Mouse (Mus musculus) forebrain, embryonic 10.5 days (tissue): ENCODE results near the gene Pfdn2. TPM values are rescaled to one million over a fixed set of nuclear protein-coding genes. Genes with fewer than 3 reads are reported as not detected.
A peak's percentile ranks its signal among the peaks of the same experiment; 100 is the strongest.

ENCODE experiments used
- DNase-seq: peaks from one replicate; pipeline ENCODE4 v3.0.0-alpha.2; 2017; ENCODE audit warnings: low spot score; ENCODE audit errors: extremely low spot score
- H3K27ac ChIP-seq: fragments of 300-500 bp; sonication (generic); 2 replicates; pipeline ENCODE4 v1.5.1; 2016; ENCODE audit warnings: mild to moderate bottlenecking
- H3K27me3 ChIP-seq: fragments of 300-500 bp; sonication (generic); 2 replicates; pipeline ENCODE4 v1.6.1; 2016; ENCODE audit warnings: mild to moderate bottlenecking; ENCODE audit not compliant: poor library complexity, severe bottlenecking
- H3K36me3 ChIP-seq: fragments of 300-500 bp; sonication (generic); replicated peaks from 2 replicates; pipeline ENCODE4 v1.6.1; 2016; ENCODE audit warnings: mild to moderate bottlenecking, moderate library complexity
- H3K4me1 ChIP-seq: fragments of 300-500 bp; sonication (generic); 2 replicates; pipeline ENCODE4 v1.6.1; 2016
- H3K4me3 ChIP-seq: fragments of 300-500 bp; sonication (generic); 2 replicates; pipeline ENCODE4 v1.5.1; 2016; ENCODE audit warnings: mild to moderate bottlenecking, moderate library complexity
- H3K9me3 ChIP-seq: fragments of 300-500 bp; sonication (generic); 2 replicates; pipeline ENCODE4 v1.6.1; 2016; ENCODE audit warnings: mild to moderate bottlenecking, moderate library complexity
- WGBS: fragments of 180-500 bp; shearing (Covaris S2); methylation state at CpG from one replicate; pipeline ENCODE4 v1.1.7; 2016; 5-methylcytosine and 5-hydroxymethylcytosine counted together
- polyA plus RNA-seq: library from polyadenylated mRNA; unstranded; fragments of >200 nt; fragmentation: Nextera tagmentation; extraction: Ambion mirVana; gene quantifications from 2 replicates; pipeline ENCODE4 v1.2.1, GENCODE M21; 2016

Pfdn2 gene
- polyA plus RNA-seq, 1 experiment from 2014 or later: 159 TPM

DNA sequence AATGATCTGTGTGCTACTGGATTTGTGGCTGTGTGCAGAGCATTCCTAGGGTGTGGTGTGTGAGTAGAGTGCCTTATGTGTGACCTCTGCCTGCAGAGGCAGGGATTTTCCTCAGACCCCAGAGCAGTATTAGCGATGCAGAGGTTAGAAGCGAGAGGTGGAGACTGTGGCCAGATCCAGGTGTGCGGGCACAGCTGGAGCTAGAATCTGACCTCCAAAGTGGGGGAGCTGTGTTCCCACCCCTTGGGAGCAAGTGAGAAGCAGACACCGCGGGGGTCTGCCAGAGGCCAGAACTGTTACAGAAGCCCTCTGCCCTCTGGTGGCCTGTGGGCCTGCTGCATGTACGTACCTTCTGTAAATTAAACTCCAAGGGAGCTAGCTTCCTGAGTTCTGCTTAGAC is 41.6 kb downstream of the Pfdn2 start:
- Histone ChIP-seq H3K4me1 (peaks cover 14% of the 10 kb centered on the region), H3K27ac (no peak overlapping the region), H3K4me3 (no peak overlapping the region), H3K9me3 (no peaks in the 10 kb centered on the region), H3K36me3 (no peaks in the 10 kb centered on the region), H3K27me3 (peaks cover 7% of the 10 kb centered on the region; the same call in 1 of the 2 replicates)
- DNase-seq: peak; percentile 34
- 14% methylated on average over 6 of the region's 6 CpGs for WGBS

DNA sequence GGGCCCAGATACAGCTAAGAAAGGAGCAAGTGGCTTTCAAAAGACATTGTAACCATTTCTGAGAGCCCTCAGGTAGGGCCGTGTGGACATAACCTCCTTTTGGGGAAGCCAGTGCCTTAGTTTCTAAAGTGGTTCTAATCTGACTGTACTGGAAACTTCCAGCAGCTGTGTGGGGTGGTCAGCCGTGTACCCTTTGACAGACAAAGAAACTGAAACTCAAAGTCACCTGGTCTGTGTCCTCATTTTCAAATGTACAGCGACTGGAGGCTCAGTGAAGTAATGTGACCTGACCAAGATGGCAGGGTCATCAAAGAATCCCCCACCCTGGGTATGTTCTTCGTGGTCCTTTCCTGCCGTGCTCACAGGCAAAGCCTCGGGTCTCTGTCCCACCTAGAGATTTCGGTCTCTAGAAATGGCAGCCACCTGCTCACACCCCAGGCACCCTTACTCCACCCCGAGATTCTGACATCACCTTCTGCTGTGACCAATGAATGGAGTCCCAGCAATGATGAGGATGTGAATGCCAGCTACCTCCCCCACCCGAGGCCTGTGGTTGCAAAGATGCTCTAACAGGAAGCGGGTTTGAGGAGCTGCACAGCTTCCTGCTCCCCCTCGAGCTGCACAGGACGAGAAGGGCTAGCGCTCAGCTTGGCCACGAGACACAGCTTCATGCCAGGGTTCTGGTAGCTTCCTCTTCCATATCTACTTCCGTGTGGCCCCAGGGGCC is 43.1 kb downstream of the Pfdn2 start, which contains the start of gene Arhgap30:
TSS of gene Arhgap30 (plus strand) at position 579 of the 727 bp plus-strand sequence.
- Histone ChIP-seq H3K4me3 (no peak within 1 kb of the TSS), H3K27me3 (0 out of 2 replicates have a peak, but pooled peaks cover 5% of the 10 kb centered on the region), H3K9me3 (no peaks in the 10 kb centered on the region), H3K4me1 (peaks cover 14% of the 10 kb centered on the region), H3K27ac (no peak within 1 kb of the TSS), H3K36me3 (no peaks in the 10 kb centered on the region)
- 83% methylated on average over 15 of the region's 15 CpGs for WGBS
- no peak for DNase-seq

DNA sequence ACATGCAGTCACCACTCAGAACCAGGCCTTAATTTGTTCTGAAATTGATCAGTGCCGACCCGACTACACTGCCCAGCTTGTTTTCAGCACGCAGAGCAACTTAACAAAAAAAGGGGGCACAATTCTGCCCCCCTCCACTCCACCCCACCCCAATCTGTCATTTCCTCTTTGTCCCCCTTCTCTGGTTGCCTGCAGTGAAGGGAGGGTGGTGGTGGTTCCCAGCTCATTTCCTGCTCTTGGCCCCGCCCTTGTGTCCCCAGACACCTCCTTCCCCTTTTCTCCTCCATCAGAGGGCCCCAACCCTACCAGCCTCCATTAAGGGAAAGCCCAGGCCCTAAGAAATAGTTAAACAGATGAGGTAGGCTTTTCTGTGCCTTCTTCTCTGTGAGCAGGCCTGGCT is 44.6 kb downstream of the Pfdn2 start:
- H3K4me1 ChIP-seq: peaks cover 7% of the 10 kb centered on the region
- DNase-seq: no peak
- no peaks in the 10 kb centered on the region for H3K9me3 ChIP-seq
- no peaks in the 10 kb centered on the region for H3K36me3 ChIP-seq
- no peak overlapping the region for H3K4me3 ChIP-seq
- H3K27ac ChIP-seq: no peak overlapping the region
- H3K27me3 ChIP-seq: 0 out of 2 replicates have a peak, but pooled peaks cover 3% of the 10 kb centered on the region
- 79% methylated on average over 4 of the region's 4 CpGs for WGBS

DNA sequence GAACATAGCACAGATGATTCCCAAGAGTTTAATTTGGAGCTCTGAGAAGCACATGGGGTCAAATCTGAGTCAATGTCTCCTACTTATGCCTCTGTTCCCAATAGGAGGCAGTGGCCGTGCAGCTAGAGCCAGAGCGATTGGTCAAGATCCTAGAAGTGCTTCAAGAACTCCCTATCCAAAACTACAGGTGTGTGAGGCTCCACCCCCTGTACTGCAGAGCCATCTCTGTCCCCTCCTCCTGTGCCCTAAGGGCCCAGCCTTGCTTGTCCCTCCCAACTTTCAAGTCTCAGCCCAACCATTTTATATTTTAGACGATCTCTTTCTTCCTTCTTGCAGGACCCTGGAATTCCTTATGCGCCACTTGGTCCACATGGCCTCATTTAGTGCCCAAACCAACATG is 56.4 kb downstream of the Pfdn2 start:
- H3K36me3 ChIP-seq: no peaks in the 10 kb centered on the region
- DNase-seq: no peak
- no peaks in the 10 kb centered on the region for H3K9me3 ChIP-seq
- H3K27ac ChIP-seq: no peak overlapping the region
- no peaks in the 10 kb centered on the region for H3K4me1 ChIP-seq
- WGBS: 80% methylated on average over 4 of the region's 4 CpGs
- no peak overlapping the region for H3K4me3 ChIP-seq
- no peaks in the 10 kb centered on the region for H3K27me3 ChIP-seq

DNA sequence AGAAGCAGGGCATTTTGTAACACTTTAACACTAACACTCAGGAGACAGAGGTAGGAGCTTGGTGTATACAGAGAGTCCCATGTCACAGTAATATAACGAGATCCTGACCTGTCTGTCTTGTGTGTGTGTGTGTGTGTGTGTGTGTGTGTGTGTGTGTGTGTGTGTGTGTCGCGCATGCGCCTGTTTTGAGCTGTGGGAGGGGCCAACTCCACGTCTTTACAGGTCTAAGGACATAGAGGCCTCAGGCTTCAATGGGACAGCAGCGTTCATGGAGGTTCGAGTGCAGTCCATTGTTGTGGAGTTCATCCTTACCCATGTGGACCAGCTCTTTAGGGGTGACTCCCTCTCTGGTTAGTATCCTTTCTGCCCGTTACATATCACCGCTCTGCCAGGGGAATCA is 57.5 kb downstream of the Pfdn2 start:
- no peaks in the 10 kb centered on the region for H3K9me3 ChIP-seq
- 84% methylated on average over 9 of the region's 9 CpGs for WGBS
- no peak overlapping the region for H3K4me3 ChIP-seq
- no peaks in the 10 kb centered on the region for H3K4me1 ChIP-seq
- no peak for DNase-seq
- peaks cover 9% of the 10 kb centered on the region for H3K27me3 ChIP-seq
- no peak overlapping the region for H3K27ac ChIP-seq
- no peaks in the 10 kb centered on the region for H3K36me3 ChIP-seq

DNA sequence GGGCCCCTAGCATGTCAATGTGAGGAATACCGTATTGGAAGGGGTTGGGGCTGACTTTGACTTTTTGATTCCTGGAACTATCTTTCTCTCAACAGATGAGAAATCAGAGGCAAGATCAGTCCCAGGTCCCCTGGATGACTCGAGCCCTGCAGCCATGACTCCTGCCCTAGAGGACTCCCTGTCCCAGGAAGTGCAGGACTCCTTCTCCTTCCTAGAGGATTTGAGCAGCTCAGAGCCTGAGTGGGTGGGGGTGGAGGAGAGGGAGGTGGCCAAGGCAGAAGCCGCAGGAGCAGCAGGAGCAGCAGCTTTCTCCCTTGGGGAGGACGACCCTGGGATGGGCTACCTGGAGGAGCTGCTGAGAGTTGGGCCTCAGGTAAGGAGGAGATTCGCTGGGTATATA is 61.8 kb downstream of the Pfdn2 start:
- DNase-seq: no peak
- Histone ChIP-seq H3K27me3 (peaks cover 29% of the 10 kb centered on the region), H3K4me3 (no peak overlapping the region), H3K36me3 (no peaks in the 10 kb centered on the region), H3K27ac (no peak overlapping the region), H3K9me3 (no peaks in the 10 kb centered on the region), H3K4me1 (peaks cover 4% of the 10 kb centered on the region)
- WGBS: 80% methylated on average over 5 of the region's 5 CpGs

Other genes with a start within 250 kb of the Pfdn2 start
- gene Cfap126, start 231.8 kb upstream of the Pfdn2 start, polyA plus RNA-seq: 2.2 and 2.8 TPM in 2 replicates
- gene Sdhc, start 195.1 kb upstream of the Pfdn2 start, polyA plus RNA-seq: 266 and 273 TPM in 2 replicates
- gene Mpz, start 195.0 kb upstream of the Pfdn2 start, polyA plus RNA-seq: 0.16 and 0.22 TPM in 2 replicates
- 5.4 and 7.3 TPM in 2 replicates for gene Pcp4l1, start 149.4 kb upstream of the Pfdn2 start, polyA plus RNA-seq
- gene Nr1i3, start 131.7 kb upstream of the Pfdn2 start, polyA plus RNA-seq: 0.12 and 0.24 TPM in 2 replicates
- gene Tomm40l, start 123.2 kb upstream of the Pfdn2 start, polyA plus RNA-seq: 31.0 and 37.2 TPM in 2 replicates
- 2.9 and 4.2 TPM in 2 replicates for gene Apoa2, start 120.6 kb upstream of the Pfdn2 start, polyA plus RNA-seq
- 12.0 and 12.1 TPM in 2 replicates for gene Fcer1g, start 111.3 kb upstream of the Pfdn2 start, polyA plus RNA-seq
- gene Adamts4, start 95.2 kb upstream of the Pfdn2 start, polyA plus RNA-seq: 9.3 and 10.8 TPM in 2 replicates
- 270 and 274 TPM in 2 replicates for gene Ndufs2, start 94.3 kb upstream of the Pfdn2 start, polyA plus RNA-seq
- 60.5 and 65.2 TPM in 2 replicates for gene B4galt3, start 75.3 kb upstream of the Pfdn2 start, polyA plus RNA-seq
- gene Ppox, start 64.5 kb upstream of the Pfdn2 start, polyA plus RNA-seq: 51.5 and 58.0 TPM in 2 replicates
- gene Usp21, start 57.7 kb upstream of the Pfdn2 start, polyA plus RNA-seq: 94.1 and 95.9 TPM in 2 replicates
- 94.3 and 98.6 TPM in 2 replicates for gene Ufc1, start 50.6 kb upstream of the Pfdn2 start, polyA plus RNA-seq
- gene Dedd, start 16.5 kb upstream of the Pfdn2 start, polyA plus RNA-seq: 41.8 and 46.5 TPM in 2 replicates
- 37.1 and 38.0 TPM in 2 replicates for gene Nit1, start within 50 bp of the Pfdn2 start, polyA plus RNA-seq
- gene Klhdc9, start 15.1 kb downstream of the Pfdn2 start, polyA plus RNA-seq: 2.7 and 2.8 TPM in 2 replicates
- 0.92 and 0.94 TPM in 2 replicates for gene Nectin4, start 24.4 kb downstream of the Pfdn2 start, polyA plus RNA-seq
- gene Arhgap30, start 43.3 kb downstream of the Pfdn2 start, polyA plus RNA-seq: 0.74 and 0.91 TPM in 2 replicates
- gene Usf1, start 65.6 kb downstream of the Pfdn2 start, polyA plus RNA-seq: 128 and 132 TPM in 2 replicates
- 6.1 and 6.5 TPM in 2 replicates for gene Tstd1, start 73.2 kb downstream of the Pfdn2 start, polyA plus RNA-seq
- gene F11r, start 91.9 kb downstream of the Pfdn2 start, polyA plus RNA-seq: 16.2 and 16.5 TPM in 2 replicates
- gene Alyref2, start 157.8 kb downstream of the Pfdn2 start, polyA plus RNA-seq: 8.0 and 8.5 TPM in 2 replicates
- not detected in 2 replicates for gene Itln1, start 189.6 kb downstream of the Pfdn2 start, polyA plus RNA-seq
- gene Cd244a, start 213.5 kb downstream of the Pfdn2 start, polyA plus RNA-seq: not detected in 2 replicates